Mouse (Mus musculus) forebrain, postnatal 0 days (tissue): ENCODE results near the gene Fzd5. TPM values are rescaled to one million over a fixed set of nuclear protein-coding genes. Genes with fewer than 3 reads are reported as not detected.

ENCODE experiments used
- ATAC-seq: fragments of 200-750 bp; cut with Nextera tagmentation; 2 replicates; pipeline ENCODE4 v1.8.0; 2017; ENCODE audit warnings: mild to moderate bottlenecking, moderate library complexity
- DNase-seq: peaks from one replicate; pipeline ENCODE4 v3.0.0-alpha.2; 2015
- H3K27ac ChIP-seq: fragments of 300-500 bp; sonication (generic); 2 replicates; pipeline ENCODE4 v1.5.1; 2014; ENCODE audit warnings: low read depth, mild to moderate bottlenecking, antibody characterized with exemption, low read length, moderate library complexity, mixed read lengths
- H3K27me3 ChIP-seq: fragments of 300-500 bp; sonication (generic); 2 replicates; pipeline ENCODE4 v1.6.1; 2014; ENCODE audit warnings: mild to moderate bottlenecking, low read length, mixed read lengths; ENCODE audit not compliant: insufficient read depth
- H3K36me3 ChIP-seq: fragments of 300-500 bp; sonication (generic); 2 replicates; pipeline ENCODE4 v1.6.1; 2014; ENCODE audit warnings: mild to moderate bottlenecking, moderate library complexity; ENCODE audit not compliant: insufficient read depth
- H3K4me1 ChIP-seq: fragments of 300-500 bp; sonication (generic); 2 replicates; pipeline ENCODE4 v1.6.1; 2014; ENCODE audit warnings: antibody characterized with exemption; ENCODE audit not compliant: insufficient read depth
- H3K4me2 ChIP-seq: fragments of 300-500 bp; sonication (generic); 2 replicates; pipeline ENCODE4 v1.6.1; 2014; ENCODE audit warnings: low read depth, mild to moderate bottlenecking, moderate library complexity
- H3K4me3 ChIP-seq: fragments of 300-500 bp; sonication (generic); 2 replicates; pipeline ENCODE4 v1.5.1; 2014; ENCODE audit warnings: low read depth, low read length, mixed read lengths
- H3K9ac ChIP-seq: fragments of 300-500 bp; sonication (generic); 2 replicates; pipeline ENCODE4 v1.6.1; 2014; ENCODE audit warnings: mild to moderate bottlenecking
- H3K9me3 ChIP-seq: fragments of 300-500 bp; sonication (generic); 2 replicates; pipeline ENCODE4 v1.6.1; 2016; ENCODE audit warnings: low read length
- CTCF ChIP-seq: sonication (generic); IDR thresholded peaks from 2 replicates; pipeline ENCODE4 v1.5.1; 2016; ENCODE audit warnings: antibody characterized with exemption, control low read depth, low read depth
- WGBS: fragments of 180-500 bp; shearing (Covaris S2); extraction: QIAGEN DNeasy Blood & Tissue Kit; methylation state at CpG from one replicate; pipeline ENCODE4 v1.1.7; 2014; 5-methylcytosine and 5-hydroxymethylcytosine counted together
- polyA plus RNA-seq: library from polyadenylated mRNA; unstranded; fragments of >200 nt; fragmentation: Nextera tagmentation; extraction: Ambion mirVana; gene quantifications from 2 replicates; pipeline ENCODE4 v1.2.1, GENCODE M21; 2015
- total RNA-seq: library from RNA; depleted of rRNA; stranded (reverse); fragments of >200 nt; gene quantifications from 2 replicates; pipeline ENCODE4 v1.2.3, GENCODE M21; 2014

Gene Fzd5
- total and polyA plus RNA-seq, 2 experiments from 2014 or later = 0.35 to 4.7 TPM

- Histone ChIP-seq H3K27ac (no peak overlapping the region), H3K36me3 (peaks cover 17% of the 10 kb centered on the region), H3K27me3 (no peaks in the 10 kb centered on the region), H3K9me3 (no peaks in the 10 kb centered on the region), H3K4me2 (no peak overlapping the region), H3K4me1 (no peaks in the 10 kb centered on the region), H3K4me3 (no peak overlapping the region), H3K9ac (no peak overlapping the region)
- DNase-seq (peak; percentile 74), ATAC-seq (peak; percentile 92)
- TF ChIP-seq CTCF = peak; percentile 80
Observed at GRCm38 (mm10) chr1:64717504-64717903, 20.0 kb downstream of the Fzd5 start.

GRCm38 (mm10) chr1:64716589-64717304 is 20.8 kb downstream of the Fzd5 start:
- no peak for ATAC-seq
- Histone ChIP-seq H3K4me1 (no peaks in the 10 kb centered on the region), H3K4me3 (no peak overlapping the region), H3K4me2 (no peak overlapping the region), H3K9ac (no peak overlapping the region), H3K27me3 (no peaks in the 10 kb centered on the region), H3K27ac (no peak overlapping the region), H3K36me3 (peaks cover 14% of the 10 kb centered on the region), H3K9me3 (no peaks in the 10 kb centered on the region)
- 80% methylated on average over 7 of the region's 7 CpGs for WGBS
- no peak for DNase-seq
- no peak for TF ChIP-seq CTCF

- ATAC-seq (no peak), DNase-seq (no peak)
- Histone ChIP-seq H3K4me2 (no peak overlapping the region), H3K9ac (no peak overlapping the region), H3K27me3 (no peaks in the 10 kb centered on the region), H3K36me3 (peaks cover 14% of the 10 kb centered on the region), H3K9me3 (no peaks in the 10 kb centered on the region), H3K27ac (no peak overlapping the region), H3K4me1 (no peaks in the 10 kb centered on the region), H3K4me3 (no peak overlapping the region)
- TF ChIP-seq CTCF = no peak
- WGBS = 77% methylated on average over 2 of the region's 2 CpGs
Observed at GRCm38 (mm10) chr1:64715458-64715857, 22.1 kb downstream of the Fzd5 start.

- 64% methylated on average over 14 of the region's 14 CpGs for WGBS
- peak; percentile 90 for ATAC-seq
Observed at GRCm38 (mm10) chr1:64712006-64712760, 25.4 kb downstream of the Fzd5 start.

GRCm38 (mm10) chr1:64709891-64710290 is 27.7 kb downstream of the Fzd5 start:
- Histone ChIP-seq H3K36me3 (peaks cover 11% of the 10 kb centered on the region), H3K27ac (no peak overlapping the region), H3K4me1 (no peaks in the 10 kb centered on the region), H3K27me3 (no peaks in the 10 kb centered on the region), H3K4me3 (no peak overlapping the region), H3K9me3 (no peaks in the 10 kb centered on the region), H3K9ac (no peak overlapping the region), H3K4me2 (no peak overlapping the region)
- TF ChIP-seq CTCF = peak; percentile 73
- no peak for ATAC-seq
- DNase-seq = peak; percentile 55
- 9% methylated on average over 2 of the region's 2 CpGs for WGBS

More at GRCm38 (mm10) chr1:64712006-64712760, 25.4 kb downstream of the Fzd5 start:
- Histone ChIP-seq H3K4me3 (no peak overlapping the region), H3K27ac (no peak overlapping the region), H3K9me3 (no peaks in the 10 kb centered on the region), H3K27me3 (no peaks in the 10 kb centered on the region), H3K4me2 (no peak overlapping the region), H3K36me3 (peaks cover 16% of the 10 kb centered on the region), H3K4me1 (no peaks in the 10 kb centered on the region), H3K9ac (no peak overlapping the region)
- peak; percentile 39 for DNase-seq
- TF ChIP-seq CTCF = no peak

GRCm38 (mm10) chr1:64706610-64707009 is 30.9 kb downstream of the Fzd5 start:
- H3K9ac ChIP-seq = no peak overlapping the region
- no peak overlapping the region for H3K4me2 ChIP-seq
- DNase-seq (no peak), ATAC-seq (no peak)
- H3K9me3 ChIP-seq = no peaks in the 10 kb centered on the region
- H3K27ac ChIP-seq = no peak overlapping the region
- no peaks in the 10 kb centered on the region for H3K4me1 ChIP-seq
- peaks cover 22% of the 10 kb centered on the region for H3K36me3 ChIP-seq
- 69% methylated on average over 2 of the region's 2 CpGs for WGBS
- H3K27me3 ChIP-seq = no peaks in the 10 kb centered on the region
- H3K4me3 ChIP-seq = no peak overlapping the region
- no peak for TF ChIP-seq CTCF

- Histone ChIP-seq H3K4me1 (no peaks in the 10 kb centered on the region), H3K36me3 (peaks cover 28% of the 10 kb centered on the region), H3K27me3 (no peaks in the 10 kb centered on the region), H3K4me2 (no peak overlapping the region), H3K4me3 (no peak overlapping the region), H3K9ac (no peak overlapping the region), H3K9me3 (no peaks in the 10 kb centered on the region), H3K27ac (no peak overlapping the region)
- DNase-seq (peak; percentile 71), ATAC-seq (peak; percentile 73; the same call in 1 of the 2 replicates)
- WGBS = 40% methylated on average over 6 of the region's 6 CpGs
- TF ChIP-seq CTCF = peak; percentile 61
Observed at GRCm38 (mm10) chr1:64705230-64705629, 32.3 kb downstream of the Fzd5 start.
